Mouse (Mus musculus): ENCODE data around the gene Zfp644.
"Not testable (repeated sequence)": the region's sequence is repeated elsewhere in the genome, so short reads cannot be mapped to it uniquely, and the experiment has no call there.

Gene Zfp644

GRCm38 (mm10) chr5:106696396-106697337 lies at the start of gene Zfp644:
Gene Zfp644, minus strand, starts transcription at chr5:106697287.
- DNase-seq: peak; percentile 91

- no peak for DNase-seq
Observed at GRCm38 (mm10) chr5:106739716-106740115, 42.6 kb upstream of the Zfp644 start.

- no peak for DNase-seq
Observed at GRCm38 (mm10) chr5:106723487-106723886, 26.4 kb upstream of the Zfp644 start.

GRCm38 (mm10) chr5:106722771-106723170 lies 25.7 kb upstream of the Zfp644 start:
- DNase-seq: no peak

- DNase-seq: no peak
Observed at GRCm38 (mm10) chr5:106711870-106712277, 14.8 kb upstream of the Zfp644 start.

- DNase-seq: no peak
Observed at GRCm38 (mm10) chr5:106711220-106711726, 14.2 kb upstream of the Zfp644 start.

- DNase-seq: no peak
Observed at GRCm38 (mm10) chr5:106710611-106711010, 13.5 kb upstream of the Zfp644 start.

GRCm38 (mm10) chr5:106710085-106710409 lies 13.0 kb upstream of the Zfp644 start:
- no peak for DNase-seq

GRCm38 (mm10) chr5:106709388-106710084 lies 12.4 kb upstream of the Zfp644 start:
- DNase-seq: no peak

GRCm38 (mm10) chr5:106706363-106706762 lies 9.3 kb upstream of the Zfp644 start:
- no peak for DNase-seq

- no peak for DNase-seq
Observed at GRCm38 (mm10) chr5:106705162-106705561, 8.1 kb upstream of the Zfp644 start.

- peak; percentile 68 for DNase-seq
Observed at GRCm38 (mm10) chr5:106695681-106696395, 1.2 kb downstream of the Zfp644 start.

- no peak for DNase-seq
Observed at GRCm38 (mm10) chr5:106695141-106695540, 1.9 kb downstream of the Zfp644 start.

GRCm38 (mm10) chr5:106694683-106695082 lies 2.4 kb downstream of the Zfp644 start:
- DNase-seq: no peak

GRCm38 (mm10) chr5:106693034-106693433 lies 4.1 kb downstream of the Zfp644 start:
- no peak for DNase-seq

GRCm38 (mm10) chr5:106680636-106681458 lies 16.2 kb downstream of the Zfp644 start:
- DNase-seq: no peak

- DNase-seq: no peak
Observed at GRCm38 (mm10) chr5:106679659-106680058, 17.4 kb downstream of the Zfp644 start.

GRCm38 (mm10) chr5:106678823-106679222 lies 18.3 kb downstream of the Zfp644 start:
- DNase-seq: not testable (repeated sequence)

- no peak for DNase-seq
Observed at GRCm38 (mm10) chr5:106676784-106677183, 20.3 kb downstream of the Zfp644 start.

- DNase-seq: no peak
Observed at GRCm38 (mm10) chr5:106672597-106672996, 24.5 kb downstream of the Zfp644 start.

- no peak for DNase-seq
Observed at GRCm38 (mm10) chr5:106671893-106672292, 25.2 kb downstream of the Zfp644 start.

- DNase-seq: no peak
Observed at GRCm38 (mm10) chr5:106664910-106665309, 32.2 kb downstream of the Zfp644 start.
